Mouse (Mus musculus): ENCODE data around the gene Sidt1. TPM values are rescaled to one million over a fixed set of nuclear protein-coding genes. Genes with fewer than 3 reads are reported as not detected.

The Sidt1 gene
- 0.05 and 0.06 TPM in 2 replicates for polyA plus RNA-seq (2012; rRNA removed)

GRCm38 (mm10) chr16:44332861-44333284 is at the start of gene Sidt1:
Sidt1 (minus strand) TSS chr16:44333196.

GRCm38 (mm10) chr16:44347071-44347901 is 14.3 kb upstream of the Sidt1 start, which contains the start of gene Spice1:
Spice1 (plus strand) TSS chr16:44347121.

Other genes with a start within 250 kb of the Sidt1 start
- 15.1 and 15.4 TPM in 2 replicates for gene Atp6v1a, start 193.5 kb downstream of the Sidt1 start, polyA plus RNA-seq (2012; rRNA removed)
- 14.6 and 15.3 TPM in 2 replicates for gene Naa50, start 193.4 kb downstream of the Sidt1 start, polyA plus RNA-seq (2012; rRNA removed)
- 2.3 and 2.7 TPM in 2 replicates for gene Usf3, start 159.9 kb downstream of the Sidt1 start, polyA plus RNA-seq (2012; rRNA removed)
- gene Spice1, start 13.9 kb upstream of the Sidt1 start, polyA plus RNA-seq (2012; rRNA removed), result 6.1 and 6.3 TPM in 2 replicates
- 2.9 and 3.1 TPM in 2 replicates for gene Cfap44, start 61.6 kb upstream of the Sidt1 start, polyA plus RNA-seq (2012; rRNA removed)
- gene Boc, start 225.7 kb upstream of the Sidt1 start, polyA plus RNA-seq (2012; rRNA removed), result 0.30 and 0.41 TPM in 2 replicates

All from liver, embryonic 18 days (tissue).